Mouse (Mus musculus): ENCODE results near the gene Ube2cbp.

Ube2cbp gene

GRCm38 (mm10) chr9:86319516-86320140, 145.1 kb downstream of the Ube2cbp start:
- DNase-seq (ENCODE audit: low spot score) = no peak

DNA sequence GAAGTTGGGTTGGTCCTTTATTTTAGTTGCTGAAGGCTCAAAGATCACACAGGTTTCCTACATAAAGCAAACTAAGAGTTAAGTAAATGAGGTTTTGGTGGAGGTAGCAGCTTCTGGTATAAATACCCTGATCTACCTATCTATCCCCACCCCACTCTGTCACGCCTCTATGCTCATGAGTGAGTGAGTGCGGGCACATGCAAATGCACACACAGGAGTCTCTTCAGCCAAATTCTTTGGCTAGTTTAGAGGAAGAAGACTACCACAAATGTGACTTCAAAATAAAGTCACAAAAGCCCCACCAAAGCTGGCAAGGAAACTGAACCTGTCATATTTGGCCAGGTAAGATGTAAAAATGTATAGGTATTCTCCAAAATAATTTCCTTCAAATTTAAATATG, 149.1 kb downstream of the Ube2cbp start:
- DNase-seq (ENCODE audit: low spot score) = no peak

DNA sequence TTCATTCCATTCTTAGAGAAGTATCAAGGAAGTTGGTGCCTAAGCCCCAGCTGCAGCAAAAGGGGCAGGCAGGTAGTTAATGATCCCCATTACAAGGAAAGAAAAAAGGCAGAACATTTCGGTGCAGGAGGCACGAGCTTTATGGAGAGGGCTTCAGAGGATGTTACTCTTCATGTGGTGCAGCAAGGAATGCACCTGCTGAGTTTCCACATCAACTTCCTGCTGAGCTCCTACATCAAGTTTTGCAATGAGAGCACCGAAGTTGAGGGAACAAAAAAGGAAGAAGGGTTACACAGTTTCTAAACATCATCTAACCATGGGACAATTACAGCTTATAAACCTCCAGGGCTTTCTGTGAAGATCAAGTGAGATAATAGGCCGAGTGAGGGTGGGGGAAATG, 156.1 kb downstream of the Ube2cbp start:
- no peak for DNase-seq (ENCODE audit: low spot score)

- no peak for DNase-seq (ENCODE audit: low spot score)
Observed at GRCm38 (mm10) chr9:86306556-86306955, 158.2 kb downstream of the Ube2cbp start.

DNA sequence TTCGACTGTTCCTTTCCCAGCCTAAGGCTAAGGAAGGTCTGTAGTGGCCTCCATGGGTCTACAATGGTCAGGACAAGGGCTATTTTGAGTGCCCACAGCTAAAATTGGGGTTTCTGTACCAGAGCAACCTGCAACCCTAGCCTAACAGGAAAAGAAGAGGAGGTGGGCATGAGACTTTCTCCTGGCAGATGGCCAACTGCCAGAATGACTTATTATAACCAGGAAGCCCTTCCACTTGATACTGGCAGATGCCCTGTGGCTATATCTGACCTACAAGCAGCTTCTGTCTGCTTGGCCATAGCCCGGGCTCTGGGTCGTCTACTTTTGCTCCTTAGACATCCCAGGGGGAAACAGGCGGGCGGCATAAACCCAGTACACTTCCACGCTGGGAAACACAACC, 163.3 kb downstream of the Ube2cbp start:
- no peak for DNase-seq (ENCODE audit: low spot score)

DNA sequence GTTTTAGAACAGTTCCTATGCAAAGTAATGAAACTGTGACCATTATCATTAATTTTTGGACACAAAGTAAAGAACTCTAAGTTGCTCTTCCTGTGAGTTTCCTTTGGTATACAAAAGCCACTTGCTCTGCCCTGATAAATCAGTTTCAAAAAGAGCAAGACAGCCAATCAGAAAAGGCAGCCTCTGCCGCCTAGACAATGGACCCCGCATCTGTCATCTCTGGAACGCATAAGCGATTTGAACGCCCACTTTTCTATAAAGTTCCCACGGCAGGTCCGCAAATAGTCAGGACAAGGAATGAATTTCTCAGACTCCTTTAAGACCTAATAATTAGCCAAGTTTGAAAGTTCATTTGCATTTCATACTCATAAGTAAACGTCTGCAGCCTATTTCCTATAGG, 166.2 kb downstream of the Ube2cbp start:
- no peak for DNase-seq (ENCODE audit: low spot score)

- DNase-seq (ENCODE audit: low spot score) = no peak
Observed at GRCm38 (mm10) chr9:86298131-86298530, 166.6 kb downstream of the Ube2cbp start.

DNA sequence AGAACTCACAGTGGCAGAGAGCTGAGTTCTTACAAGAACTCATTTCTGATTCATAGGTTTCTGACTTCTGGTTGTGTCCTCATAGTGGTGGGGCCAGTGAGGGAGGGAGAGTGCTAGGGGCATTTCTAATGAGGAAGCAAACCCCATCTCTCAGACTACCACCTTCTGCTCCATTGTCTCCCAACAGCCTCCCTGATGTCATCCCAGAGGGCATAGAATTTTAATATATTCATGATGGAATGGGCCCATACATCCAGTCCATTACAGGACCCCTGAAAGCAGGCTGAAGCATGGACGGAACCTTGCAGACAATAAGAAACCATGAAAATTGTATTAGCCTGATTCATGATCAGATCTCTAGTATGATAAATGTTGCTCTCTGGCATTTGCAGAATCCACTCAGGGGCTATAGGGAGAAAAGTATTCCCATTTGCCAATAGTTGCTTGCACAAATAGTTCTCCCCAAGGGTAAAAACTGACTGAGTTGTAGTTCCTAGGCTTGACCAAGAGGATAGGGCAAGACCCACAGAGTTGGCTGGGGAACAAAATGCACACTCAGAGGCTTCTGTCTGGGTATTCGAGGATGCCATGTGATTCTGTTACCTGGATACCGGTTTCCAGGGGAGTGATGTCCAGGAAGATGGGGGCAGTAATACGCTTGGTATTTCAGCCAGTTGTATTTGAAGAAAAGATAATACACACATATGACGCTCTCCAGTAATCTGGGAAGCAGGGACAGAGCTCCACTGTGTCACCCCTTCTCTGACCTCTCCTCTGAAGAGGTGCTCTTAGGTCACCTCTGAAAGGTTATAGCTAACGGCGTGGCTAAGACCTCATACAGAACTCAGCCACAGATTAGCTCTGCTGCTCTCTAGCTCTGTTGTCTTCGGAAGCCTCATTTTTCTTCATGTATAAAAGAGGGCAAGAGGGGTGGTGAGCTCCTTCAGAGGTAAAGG, 167.8 kb downstream of the Ube2cbp start:
- DNase-seq (ENCODE audit: low spot score) = no peak

- no peak for DNase-seq (ENCODE audit: low spot score)
Observed at GRCm38 (mm10) chr9:86287570-86287954, 177.2 kb downstream of the Ube2cbp start.

GRCm38 (mm10) chr9:86286830-86287569, 177.8 kb downstream of the Ube2cbp start:
- no peak for DNase-seq (ENCODE audit: low spot score)

DNA sequence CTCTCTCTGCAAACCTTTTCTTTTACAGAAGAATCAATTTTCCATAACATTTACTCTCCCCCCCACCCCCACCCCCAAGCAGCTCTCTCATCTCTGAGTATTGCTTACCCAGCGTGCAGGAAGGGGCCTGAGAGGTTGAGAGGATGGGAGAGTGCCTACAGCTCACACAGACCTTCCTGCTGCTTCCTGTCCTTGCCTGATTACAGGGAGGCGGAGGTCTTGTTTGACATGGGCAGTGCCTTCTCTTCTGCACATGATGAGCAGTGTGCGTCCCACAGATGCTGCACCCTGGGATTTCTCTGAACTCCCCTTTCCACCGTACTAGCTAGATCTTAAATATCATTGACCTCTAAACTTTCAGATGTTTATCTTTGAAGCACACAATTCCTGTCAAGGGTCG, 182.2 kb downstream of the Ube2cbp start:
- DNase-seq (ENCODE audit: low spot score) = no peak

GRCm38 (mm10) chr9:86281147-86281467, 183.6 kb downstream of the Ube2cbp start:
- no peak for DNase-seq (ENCODE audit: low spot score)

DNA sequence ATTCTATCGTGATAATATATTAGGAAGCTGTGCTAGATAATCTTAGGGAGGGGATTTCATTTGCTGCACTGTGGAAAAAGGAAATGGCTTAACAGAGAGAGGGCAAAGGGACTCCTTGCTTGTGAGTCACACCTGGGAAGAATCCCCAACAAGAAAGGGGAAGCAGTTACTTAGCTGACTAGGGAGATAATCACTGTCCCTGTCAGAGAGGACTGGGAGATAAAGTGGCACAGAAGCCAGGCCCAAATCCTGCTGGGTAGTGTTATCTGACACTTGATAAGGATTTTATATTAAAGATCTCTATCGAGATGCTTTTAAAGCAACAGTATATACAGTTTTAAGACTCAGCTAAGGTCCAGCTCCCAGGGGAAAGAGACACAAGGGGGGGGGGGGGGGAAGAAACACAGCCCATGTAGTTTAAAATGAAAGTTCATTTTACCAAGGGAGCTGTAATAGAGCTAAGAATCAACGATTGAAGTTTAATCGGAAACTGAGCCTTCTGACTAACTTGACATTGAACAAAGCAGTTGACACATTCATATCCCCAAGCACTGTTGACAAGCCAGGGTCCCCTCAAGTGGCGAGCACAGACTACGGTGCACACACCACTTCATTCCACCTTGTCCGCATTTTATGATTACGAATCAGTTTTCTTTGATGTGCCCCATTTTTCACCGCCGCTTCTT, 184.1 kb downstream of the Ube2cbp start:
- no peak for DNase-seq (ENCODE audit: low spot score)

DNA sequence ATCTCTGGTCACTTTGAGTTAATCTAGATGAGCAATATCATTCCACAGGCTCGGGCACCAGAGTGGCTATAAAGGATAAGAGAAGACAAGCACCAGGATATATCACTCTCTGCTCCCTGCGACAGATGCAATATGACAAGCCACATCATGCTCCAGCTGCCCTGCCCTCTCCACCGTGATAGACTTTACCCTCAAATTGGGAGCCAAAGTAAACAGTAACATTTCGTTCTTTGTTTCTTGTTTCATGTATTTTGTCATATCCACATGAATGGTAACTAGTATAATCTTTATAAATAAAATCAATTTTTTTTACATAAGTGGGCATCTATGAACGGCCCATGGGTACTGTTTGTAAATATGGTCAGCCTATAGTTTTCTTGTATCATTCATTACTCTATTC, 195.2 kb downstream of the Ube2cbp start:
- DNase-seq (ENCODE audit: low spot score) = no peak

GRCm38 (mm10) chr9:86266658-86267057, 198.1 kb downstream of the Ube2cbp start:
- no peak for DNase-seq (ENCODE audit: low spot score)

Measured in left cerebral cortex, adult 11 months (tissue).